Mouse (Mus musculus): Measurements from ENCODE around the gene Dhrs7c. TPM values are rescaled to one million over a fixed set of nuclear protein-coding genes. Genes with fewer than 3 reads are reported as not detected.

Gene Dhrs7c
- polyA plus RNA-seq, 1 experiment from 2014 or later, result 29.9 TPM

- Histone ChIP-seq H3K9ac (ENCODE audit: low read length) (no peak overlapping the region), H3K27ac (ENCODE audit: low read length) (peak overlapping the region; percentile 44), H3K9me3 (replicated peaks; ENCODE audit: control insufficient read depth, low read length) (no peaks in the 10 kb centered on the region), H3K4me3 (ENCODE audit: low read length) (no peak overlapping the region), H3K4me1 (ENCODE audit: control insufficient read depth, insufficient read depth, low read length) (peaks cover 5% of the 10 kb centered on the region), H3K4me2 (ENCODE audit: low read depth, low read length) (no peak overlapping the region), H3K27me3 (ENCODE audit: control insufficient read depth, insufficient read depth, low read length) (no peaks in the 10 kb centered on the region), H3K36me3 (ENCODE audit: control insufficient read depth, insufficient read depth) (no peaks in the 10 kb centered on the region)
- WGBS, result 60% methylated on average over 7 of the region's 7 CpGs
- no peak for ATAC-seq (replicated peaks; ENCODE audit: extremely low read depth, insufficient read depth, low FRiP score)
Measured at GRCm38 (mm10) chr11:67860743-67861398, 62.9 kb downstream of the Dhrs7c start.

DNA sequence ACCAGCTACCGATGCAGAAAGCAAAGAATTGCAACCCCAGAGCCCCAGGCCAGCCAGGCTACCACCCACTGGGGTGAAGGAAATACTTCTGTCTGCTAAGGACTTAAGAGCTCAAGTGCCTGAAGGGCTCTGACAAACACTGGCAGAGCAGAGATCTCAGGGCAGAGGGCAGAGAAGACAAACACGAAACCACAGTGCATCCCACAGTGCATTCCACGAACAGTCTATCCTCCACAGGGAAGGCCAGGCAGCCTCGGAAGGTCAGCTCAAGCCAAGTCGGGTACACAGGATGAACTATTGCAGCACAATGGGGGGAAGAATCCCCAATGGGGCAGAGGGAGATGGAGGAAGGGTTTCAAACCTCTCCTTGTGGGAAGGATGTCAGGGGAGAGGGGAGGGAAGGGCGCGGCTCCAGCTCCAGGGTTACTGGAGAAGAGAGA is 63.4 kb downstream of the Dhrs7c start:
- Histone ChIP-seq H3K4me3 (ENCODE audit: low read length) (no peak overlapping the region), H3K9ac (ENCODE audit: low read length) (0 out of 2 replicates have a peak overlapping the region, but pooled peaks have one; percentile 2), H3K4me2 (ENCODE audit: low read depth, low read length) (no peak overlapping the region), H3K27ac (ENCODE audit: low read length) (peak overlapping the region; percentile 44), H3K9me3 (replicated peaks; ENCODE audit: control insufficient read depth, low read length) (no peaks in the 10 kb centered on the region), H3K36me3 (ENCODE audit: control insufficient read depth, insufficient read depth) (no peaks in the 10 kb centered on the region), H3K27me3 (ENCODE audit: control insufficient read depth, insufficient read depth, low read length) (no peaks in the 10 kb centered on the region), H3K4me1 (ENCODE audit: control insufficient read depth, insufficient read depth, low read length) (peaks cover 5% of the 10 kb centered on the region)
- ATAC-seq (replicated peaks; ENCODE audit: extremely low read depth, insufficient read depth, low FRiP score), result no peak; the same call in 1 of the 2 replicates
- WGBS, result 14% methylated on average over 7 of the region's 7 CpGs

GRCm38 (mm10) chr11:67865100-67865499 is 67.1 kb downstream of the Dhrs7c start:
- Histone ChIP-seq H3K36me3 (ENCODE audit: control insufficient read depth, insufficient read depth) (no peaks in the 10 kb centered on the region), H3K27ac (ENCODE audit: low read length) (no peak overlapping the region), H3K9ac (ENCODE audit: low read length) (no peak overlapping the region), H3K4me3 (ENCODE audit: low read length) (no peak overlapping the region), H3K9me3 (replicated peaks; ENCODE audit: control insufficient read depth, low read length) (no peaks in the 10 kb centered on the region), H3K4me2 (ENCODE audit: low read depth, low read length) (no peak overlapping the region), H3K4me1 (ENCODE audit: control insufficient read depth, insufficient read depth, low read length) (peaks cover 5% of the 10 kb centered on the region), H3K27me3 (ENCODE audit: control insufficient read depth, insufficient read depth, low read length) (no peaks in the 10 kb centered on the region)
- ATAC-seq (replicated peaks; ENCODE audit: extremely low read depth, insufficient read depth, low FRiP score), result no peak
- WGBS, result 70% methylated on average over 5 of the region's 5 CpGs

Other genes starting within 250 kb of the Dhrs7c start
- not detected in 2 replicates for gene Rcvrn, start 102.9 kb upstream of the Dhrs7c start, polyA plus RNA-seq (2015; fragmentation: Nextera tagmentation; extraction: Ambion mirVana)
- gene Glp2r, start 27.0 kb upstream of the Dhrs7c start, polyA plus RNA-seq (2015; fragmentation: Nextera tagmentation; extraction: Ambion mirVana), result 0.07 and 0.09 TPM in 2 replicates
- not detected in 2 replicates for gene Gsg1l2, start 23.6 kb upstream of the Dhrs7c start, polyA plus RNA-seq (2015; fragmentation: Nextera tagmentation; extraction: Ambion mirVana)
- gene Usp43, start 124.0 kb downstream of the Dhrs7c start, polyA plus RNA-seq (2015; fragmentation: Nextera tagmentation; extraction: Ambion mirVana), result 0.88 and 1.2 TPM in 2 replicates
- 0.45 and 1.8 TPM in 2 replicates for gene Cfap52, start 167.5 kb downstream of the Dhrs7c start, polyA plus RNA-seq (2015; fragmentation: Nextera tagmentation; extraction: Ambion mirVana)
- 52.3 and 58.7 TPM in 2 replicates for gene Stx8, start 168.0 kb downstream of the Dhrs7c start, polyA plus RNA-seq (2015; fragmentation: Nextera tagmentation; extraction: Ambion mirVana)

All from heart, embryonic 16.5 days (tissue).